Mouse (Mus musculus): ENCODE measurements around the gene Chrna3. TPM values are rescaled to one million over a fixed set of nuclear protein-coding genes. Genes with fewer than 3 reads are reported as not detected.

Gene Chrna3
- polyA plus RNA-seq, 1 experiment = 0.09 TPM

- no peak overlapping the region for H3K27ac ChIP-seq (ENCODE audit: control insufficient read depth, insufficient read depth, low read length)
- TF ChIP-seq POLR2A (IDR thresholded peaks at IDR 0.05; ENCODE audit: control insufficient read depth, extremely low read depth, insufficient read depth, low read length, poor library complexity) (no peak), CTCF (IDR thresholded peaks at IDR 0.05; ENCODE audit: borderline replicate concordance, control insufficient read depth, extremely low read depth, insufficient read depth, low read length, poor library complexity) (no peak)
- H3K36me3 ChIP-seq (ENCODE audit: control insufficient read depth, insufficient read depth, low read length) = no peaks in the 10 kb centered on the region
- no peak overlapping the region for H3K4me3 ChIP-seq (ENCODE audit: control insufficient read depth, insufficient read depth, low read length)
- 70% methylated on average over 6 of the region's 6 CpGs for WGBS
- no peaks in the 10 kb centered on the region for H3K4me1 ChIP-seq (replicated peaks; ENCODE audit: control insufficient read depth, insufficient read depth, low read length)
- H3K27me3 ChIP-seq (ENCODE audit: control insufficient read depth, insufficient read depth, low read length) = no peaks in the 10 kb centered on the region
- DNase-seq = no peak
These were observed 15.6 kb downstream of the Chrna3 start for GRCm38 (mm10) chr9:55010588-55011350.

DNA sequence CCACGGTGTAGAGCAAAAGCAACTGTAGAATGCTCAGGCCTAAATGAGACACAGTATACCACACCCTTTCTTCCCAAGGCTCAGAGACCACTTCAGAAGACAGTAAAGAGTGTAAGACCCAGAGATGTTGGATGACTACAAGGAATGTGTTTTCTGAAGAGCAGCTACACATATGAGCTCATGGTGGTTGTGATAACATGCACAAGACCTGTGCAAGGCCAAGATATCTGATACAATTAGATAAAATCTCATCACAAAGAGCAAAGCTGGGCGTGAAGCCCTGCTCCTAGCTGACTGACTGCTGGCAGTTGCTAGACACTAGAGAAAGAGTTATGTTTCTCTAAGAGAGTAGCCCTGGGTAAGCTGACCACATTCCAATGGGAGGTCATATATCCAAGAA is 16.7 kb downstream of the Chrna3 start:
- no peaks in the 10 kb centered on the region for H3K27me3 ChIP-seq (ENCODE audit: control insufficient read depth, insufficient read depth, low read length)
- H3K4me1 ChIP-seq (replicated peaks; ENCODE audit: control insufficient read depth, insufficient read depth, low read length) = no peaks in the 10 kb centered on the region
- TF ChIP-seq POLR2A (IDR thresholded peaks at IDR 0.05; ENCODE audit: control insufficient read depth, extremely low read depth, insufficient read depth, low read length, poor library complexity) (no peak), CTCF (IDR thresholded peaks at IDR 0.05; ENCODE audit: borderline replicate concordance, control insufficient read depth, extremely low read depth, insufficient read depth, low read length, poor library complexity) (no peak)
- H3K4me3 ChIP-seq (ENCODE audit: control insufficient read depth, insufficient read depth, low read length) = no peak overlapping the region
- no peak overlapping the region for H3K27ac ChIP-seq (ENCODE audit: control insufficient read depth, insufficient read depth, low read length)
- H3K36me3 ChIP-seq (ENCODE audit: control insufficient read depth, insufficient read depth, low read length) = no peaks in the 10 kb centered on the region
- DNase-seq = no peak
- WGBS = 92% methylated on average over 2 of the region's 2 CpGs

GRCm38 (mm10) chr9:55003609-55004008 is 22.8 kb downstream of the Chrna3 start:
- WGBS = 63% methylated on average over 4 of the region's 4 CpGs
- H3K4me1 ChIP-seq (replicated peaks; ENCODE audit: control insufficient read depth, insufficient read depth, low read length) = no peaks in the 10 kb centered on the region
- H3K27ac ChIP-seq (ENCODE audit: control insufficient read depth, insufficient read depth, low read length) = no peak overlapping the region
- H3K27me3 ChIP-seq (ENCODE audit: control insufficient read depth, insufficient read depth, low read length) = no peaks in the 10 kb centered on the region
- H3K36me3 ChIP-seq (ENCODE audit: control insufficient read depth, insufficient read depth, low read length) = no peaks in the 10 kb centered on the region
- no peak overlapping the region for H3K4me3 ChIP-seq (ENCODE audit: control insufficient read depth, insufficient read depth, low read length)
- no peak for TF ChIP-seq CTCF (IDR thresholded peaks at IDR 0.05; ENCODE audit: borderline replicate concordance, control insufficient read depth, extremely low read depth, insufficient read depth, low read length, poor library complexity)
- TF ChIP-seq POLR2A (IDR thresholded peaks at IDR 0.05; ENCODE audit: control insufficient read depth, extremely low read depth, insufficient read depth, low read length, poor library complexity) = no peak
- no peak for DNase-seq

GRCm38 (mm10) chr9:54995645-54996044 is 30.7 kb downstream of the Chrna3 start:
- Histone ChIP-seq H3K27ac (ENCODE audit: control insufficient read depth, insufficient read depth, low read length) (no peak overlapping the region), H3K4me1 (replicated peaks; ENCODE audit: control insufficient read depth, insufficient read depth, low read length) (no peaks in the 10 kb centered on the region), H3K27me3 (ENCODE audit: control insufficient read depth, insufficient read depth, low read length) (no peaks in the 10 kb centered on the region), H3K4me3 (ENCODE audit: control insufficient read depth, insufficient read depth, low read length) (no peak overlapping the region), H3K36me3 (ENCODE audit: control insufficient read depth, insufficient read depth, low read length) (no peaks in the 10 kb centered on the region)
- TF ChIP-seq CTCF (IDR thresholded peaks at IDR 0.05; ENCODE audit: borderline replicate concordance, control insufficient read depth, extremely low read depth, insufficient read depth, low read length, poor library complexity) = no peak
- TF ChIP-seq POLR2A (IDR thresholded peaks at IDR 0.05; ENCODE audit: control insufficient read depth, extremely low read depth, insufficient read depth, low read length, poor library complexity) = no peak
- WGBS = 87% methylated on average over 3 of the region's 3 CpGs
- DNase-seq = no peak

DNA sequence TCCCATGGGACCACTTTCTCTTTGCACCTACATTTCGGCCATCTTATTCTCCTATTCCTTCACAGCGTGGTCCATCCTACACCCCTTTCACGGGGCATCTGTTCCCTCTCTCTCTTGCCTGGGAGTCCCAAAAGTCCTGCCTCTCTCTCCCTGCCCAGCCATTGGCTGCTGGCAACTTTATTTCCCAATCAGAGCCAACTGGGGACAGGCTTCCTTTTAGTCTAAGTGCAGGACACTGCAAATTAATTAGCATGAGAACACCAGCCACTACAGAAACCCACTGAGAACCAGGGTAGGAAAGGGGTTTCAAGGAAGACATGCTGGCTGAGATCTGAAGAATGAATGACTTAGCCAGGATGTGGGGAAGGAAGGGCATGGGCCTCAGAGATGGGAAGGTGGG is 32.0 kb downstream of the Chrna3 start:
- Histone ChIP-seq H3K4me1 (replicated peaks; ENCODE audit: control insufficient read depth, insufficient read depth, low read length) (no peaks in the 10 kb centered on the region), H3K27me3 (ENCODE audit: control insufficient read depth, insufficient read depth, low read length) (no peaks in the 10 kb centered on the region), H3K4me3 (ENCODE audit: control insufficient read depth, insufficient read depth, low read length) (no peak overlapping the region), H3K36me3 (ENCODE audit: control insufficient read depth, insufficient read depth, low read length) (no peaks in the 10 kb centered on the region), H3K27ac (ENCODE audit: control insufficient read depth, insufficient read depth, low read length) (no peak overlapping the region)
- TF ChIP-seq CTCF (IDR thresholded peaks at IDR 0.05; ENCODE audit: borderline replicate concordance, control insufficient read depth, extremely low read depth, insufficient read depth, low read length, poor library complexity) (no peak), POLR2A (IDR thresholded peaks at IDR 0.05; ENCODE audit: control insufficient read depth, extremely low read depth, insufficient read depth, low read length, poor library complexity) (no peak)
- DNase-seq = no peak
- 66% methylated on average over 3 of the region's 3 CpGs for WGBS

DNA sequence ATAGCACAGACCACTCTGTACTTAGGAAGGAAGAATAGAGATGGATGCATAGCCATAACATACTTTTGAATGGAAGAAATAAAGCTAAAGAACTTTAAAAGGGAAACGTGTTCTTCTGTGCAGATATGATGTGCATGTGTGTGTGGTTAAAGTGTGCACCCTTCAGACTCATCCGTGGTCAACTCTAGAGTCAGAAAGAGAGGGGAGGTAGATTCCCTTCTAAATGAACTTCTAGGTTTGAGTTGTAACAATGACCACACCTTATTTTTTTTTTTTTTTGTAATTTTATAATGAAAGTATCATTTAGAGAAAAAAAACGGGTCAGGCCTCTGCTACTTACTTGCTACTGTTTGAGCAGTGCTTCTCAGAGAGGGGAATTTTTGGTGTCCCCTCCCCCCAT is 36.0 kb downstream of the Chrna3 start:
- Histone ChIP-seq H3K27me3 (ENCODE audit: control insufficient read depth, insufficient read depth, low read length) (no peaks in the 10 kb centered on the region), H3K4me1 (replicated peaks; ENCODE audit: control insufficient read depth, insufficient read depth, low read length) (no peaks in the 10 kb centered on the region), H3K36me3 (ENCODE audit: control insufficient read depth, insufficient read depth, low read length) (no peaks in the 10 kb centered on the region), H3K27ac (ENCODE audit: control insufficient read depth, insufficient read depth, low read length) (no peak overlapping the region), H3K4me3 (ENCODE audit: control insufficient read depth, insufficient read depth, low read length) (no peak overlapping the region)
- WGBS = 69% methylated on average over 3 of the region's 3 CpGs
- no peak for DNase-seq
- TF ChIP-seq POLR2A (IDR thresholded peaks at IDR 0.05; ENCODE audit: control insufficient read depth, extremely low read depth, insufficient read depth, low read length, poor library complexity) (no peak), CTCF (IDR thresholded peaks at IDR 0.05; ENCODE audit: borderline replicate concordance, control insufficient read depth, extremely low read depth, insufficient read depth, low read length, poor library complexity) (no peak)

Measured in thymus, adult 2 months (tissue).